Mouse (Mus musculus) kidney, postnatal 25 days (tissue): Measurements from ENCODE around the gene Dgkg.
A peak's percentile ranks its signal among the peaks of the same experiment; 100 is the strongest.

Experiments used
- DNase-seq, 2 experiments: peaks; one replicate each; pipeline ENCODE4 v3.0.0; 2021; ENCODE audit warnings: mixed read lengths in 2 of 2

Dgkg gene

GRCm38 (mm10) chr16:22542691-22543141 lies 114.3 kb downstream of the Dgkg start:
- DNase-seq: peak in 1 of 2 experiments; percentile 25

GRCm38 (mm10) chr16:22539275-22539674 lies 117.7 kb downstream of the Dgkg start:
- DNase-seq: peak in 1 of 2 experiments; percentile 1

GRCm38 (mm10) chr16:22536581-22537160 lies 120.3 kb downstream of the Dgkg start:
- DNase-seq: no peak

GRCm38 (mm10) chr16:22533087-22533486 lies 123.9 kb downstream of the Dgkg start:
- DNase-seq: no peak

DNA sequence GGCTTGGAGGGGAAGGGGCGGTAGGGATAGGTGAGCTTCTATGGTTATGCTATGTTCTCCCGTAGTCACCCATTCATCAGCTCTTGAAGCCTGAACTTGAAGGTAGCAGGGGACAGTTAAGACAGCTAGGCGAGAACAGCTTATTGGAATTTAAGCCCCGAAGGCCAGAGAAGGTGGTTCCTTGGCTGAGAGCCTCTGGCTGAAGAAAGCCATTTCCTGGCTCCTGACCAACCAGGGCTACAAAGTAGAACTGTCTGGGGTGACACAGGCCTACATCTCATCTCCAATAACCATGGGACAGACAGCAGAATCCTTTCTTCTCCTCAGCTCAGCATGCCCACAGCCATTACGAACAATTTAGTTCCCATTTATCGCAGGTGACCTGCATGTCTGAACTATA lies 125.2 kb downstream of the Dgkg start:
- peak; percentile 33 to 49 for DNase-seq

DNA sequence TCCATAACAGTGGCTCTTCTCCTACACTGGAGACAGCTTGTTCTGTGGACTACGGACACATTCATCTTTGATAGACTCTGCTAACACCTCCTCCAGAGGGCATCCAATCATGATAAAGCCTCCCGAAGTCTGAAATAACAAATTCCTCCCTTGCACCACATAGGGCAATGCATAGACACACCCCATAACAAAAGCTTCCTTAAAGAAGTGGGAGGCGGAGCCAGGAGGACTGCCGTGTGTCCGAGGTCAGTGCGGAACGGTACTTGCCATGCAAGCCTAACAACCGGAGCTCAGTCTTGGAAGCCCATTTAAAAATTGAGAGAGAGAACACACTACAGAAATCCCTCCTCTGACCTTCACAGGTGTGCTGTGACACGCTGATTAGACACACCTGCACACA lies 126.0 kb downstream of the Dgkg start:
- no peak for DNase-seq

DNA sequence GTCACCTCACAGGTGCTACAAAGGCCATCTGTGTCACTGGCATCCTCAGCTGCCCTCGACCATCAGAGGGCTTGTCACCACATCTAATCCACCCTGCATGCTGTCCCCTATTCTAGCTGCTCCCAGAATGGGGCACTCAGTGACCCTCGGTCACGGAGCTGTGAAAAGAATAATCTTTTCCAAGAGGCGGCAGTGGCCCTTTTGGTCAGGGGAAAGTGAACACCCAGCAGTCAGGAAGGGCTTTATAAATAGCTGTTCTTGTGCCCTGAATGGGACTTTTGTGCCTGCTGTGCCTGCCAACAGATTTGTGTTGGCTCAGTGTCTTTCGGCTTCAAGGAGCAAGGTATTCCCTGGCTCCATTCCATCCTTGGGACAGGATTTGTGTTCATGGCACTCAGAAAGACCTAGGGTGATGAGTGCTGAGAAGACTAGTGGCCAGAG lies 129.5 kb downstream of the Dgkg start:
- peak; percentile 21 to 49 for DNase-seq

DNA sequence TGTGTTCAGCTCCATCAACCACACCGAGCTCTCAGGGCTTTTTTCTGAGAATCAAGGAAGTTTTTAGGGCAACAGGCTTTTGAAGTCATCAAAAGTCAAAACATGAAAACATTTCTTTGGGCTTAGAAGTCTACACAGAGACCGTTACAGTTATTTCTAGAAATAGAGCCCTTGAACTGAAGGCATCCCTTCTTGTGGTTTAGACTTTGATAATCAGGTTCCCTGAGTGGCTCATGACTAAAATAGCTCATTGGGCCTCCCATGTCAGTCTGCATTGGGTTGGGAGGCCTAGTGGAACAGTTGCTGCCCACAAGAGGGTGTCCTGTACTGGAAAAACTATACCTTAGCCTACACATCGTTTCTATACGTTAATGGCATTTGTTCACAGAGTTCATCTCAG lies 130.6 kb downstream of the Dgkg start:
- no peak for DNase-seq

- peak; percentile 69 to 82 for DNase-seq
Observed at GRCm38 (mm10) chr16:22517431-22518384, 139.3 kb downstream of the Dgkg start.

DNA sequence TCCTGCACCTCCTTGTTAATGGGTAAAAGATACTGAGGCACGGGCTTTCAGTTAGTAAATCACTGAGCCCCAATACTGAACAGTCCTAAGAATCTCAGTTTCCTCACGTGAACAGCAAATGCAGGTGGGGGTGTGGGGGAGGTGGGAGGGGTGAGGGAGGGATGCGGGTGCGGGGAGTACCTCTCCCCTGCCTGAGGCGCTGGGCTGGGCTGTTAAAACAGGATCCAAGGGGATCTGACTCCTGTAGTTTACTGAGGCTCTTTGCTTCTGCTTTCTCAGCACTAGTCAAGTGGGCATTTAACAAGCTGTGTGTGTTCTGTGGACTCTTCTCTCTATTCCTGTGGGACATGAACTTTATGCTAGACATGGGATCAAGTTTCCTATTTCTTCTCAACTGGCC lies 141.5 kb downstream of the Dgkg start:
- DNase-seq: no peak

GRCm38 (mm10) chr16:22510861-22511637 lies 146.0 kb downstream of the Dgkg start:
- no peak for DNase-seq

- DNase-seq: no peak
Observed at GRCm38 (mm10) chr16:22508936-22509563, 148.0 kb downstream of the Dgkg start.

- no peak for DNase-seq
Observed at GRCm38 (mm10) chr16:22505656-22506055, 151.4 kb downstream of the Dgkg start.

GRCm38 (mm10) chr16:22504851-22505250 lies 152.2 kb downstream of the Dgkg start:
- DNase-seq: peak; percentile 46 to 69

DNA sequence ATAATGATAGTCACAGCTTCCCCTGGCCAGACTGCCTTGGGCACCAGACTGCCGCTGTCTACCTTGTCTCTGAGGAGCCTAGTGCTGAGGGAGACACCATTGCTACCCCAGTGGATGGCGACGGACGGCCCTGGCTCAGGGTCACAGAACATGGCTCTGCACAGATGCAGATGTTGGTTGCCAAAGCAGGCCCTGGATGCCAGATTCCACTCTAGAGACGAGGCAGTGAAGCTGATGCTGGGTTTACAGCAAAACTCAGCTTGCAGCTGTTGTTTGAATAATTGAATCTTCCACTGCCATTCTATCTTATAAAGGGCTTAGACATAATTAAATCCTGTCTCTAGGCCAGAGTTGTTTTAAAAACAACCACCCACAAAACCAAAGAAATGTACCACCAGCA lies 153.0 kb downstream of the Dgkg start:
- no peak for DNase-seq

GRCm38 (mm10) chr16:22503467-22503866 lies 153.6 kb downstream of the Dgkg start:
- no peak for DNase-seq

DNA sequence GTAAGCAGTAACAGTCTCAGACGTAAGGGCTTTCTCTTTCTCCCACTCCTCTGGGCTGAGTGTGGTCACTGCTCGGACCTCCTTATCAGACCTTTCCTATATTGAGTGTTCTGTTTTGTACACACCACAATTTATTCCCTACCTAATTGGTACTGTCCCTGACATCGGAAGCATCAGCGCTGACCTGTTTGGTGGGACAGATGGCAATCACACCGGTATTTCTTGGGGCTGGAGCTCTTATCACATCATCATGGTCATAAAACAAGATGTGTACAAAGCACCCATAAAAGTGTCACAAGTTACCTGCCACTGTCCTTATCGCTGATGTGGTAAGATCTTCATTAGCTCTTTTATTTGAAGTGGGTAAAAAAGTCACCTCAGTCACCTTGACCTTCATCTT lies 155.2 kb downstream of the Dgkg start:
- no peak for DNase-seq

- DNase-seq: no peak
Observed at GRCm38 (mm10) chr16:22500561-22500960, 156.5 kb downstream of the Dgkg start.

DNA sequence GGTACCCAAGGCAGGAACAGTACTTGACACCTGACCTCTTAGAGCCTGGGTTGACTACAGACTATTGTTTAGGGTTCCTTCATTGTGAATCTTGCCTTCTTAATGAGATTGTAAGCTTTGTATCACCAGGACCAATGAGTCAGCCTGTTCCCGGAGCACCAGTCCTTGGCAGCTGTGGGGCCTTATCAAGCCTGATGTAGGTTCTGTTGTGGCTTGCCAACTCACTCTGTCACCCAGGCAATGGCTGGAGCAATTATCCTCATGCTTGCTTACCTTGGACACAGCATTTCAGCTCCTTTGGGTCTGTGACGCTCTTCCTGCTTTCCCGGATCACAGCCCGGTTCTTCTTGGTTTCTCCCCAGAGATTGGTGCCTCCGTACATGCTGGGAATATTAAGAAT lies 157.1 kb downstream of the Dgkg start:
- DNase-seq: no peak

DNA sequence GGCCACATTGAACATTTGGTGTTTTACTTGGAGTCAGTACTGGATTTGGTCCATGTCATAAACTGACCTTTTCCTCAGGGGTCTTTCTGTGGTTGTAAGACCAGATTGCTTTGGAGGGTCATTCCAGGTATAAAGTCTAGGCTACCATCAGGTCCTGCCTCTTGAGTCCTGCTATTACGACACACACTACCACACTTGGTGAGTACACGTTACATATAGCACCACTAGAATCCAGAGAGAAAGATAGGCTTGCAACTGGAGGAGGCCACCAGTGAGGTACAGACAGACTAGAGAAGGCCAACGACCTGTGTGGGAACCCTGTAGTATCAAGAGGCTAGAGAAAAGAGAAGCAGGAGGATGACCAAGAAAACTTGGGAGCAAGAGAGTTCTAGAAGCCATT lies 157.6 kb downstream of the Dgkg start:
- no peak for DNase-seq

- no peak for DNase-seq
Observed at GRCm38 (mm10) chr16:22497976-22498375, 159.0 kb downstream of the Dgkg start.

DNA sequence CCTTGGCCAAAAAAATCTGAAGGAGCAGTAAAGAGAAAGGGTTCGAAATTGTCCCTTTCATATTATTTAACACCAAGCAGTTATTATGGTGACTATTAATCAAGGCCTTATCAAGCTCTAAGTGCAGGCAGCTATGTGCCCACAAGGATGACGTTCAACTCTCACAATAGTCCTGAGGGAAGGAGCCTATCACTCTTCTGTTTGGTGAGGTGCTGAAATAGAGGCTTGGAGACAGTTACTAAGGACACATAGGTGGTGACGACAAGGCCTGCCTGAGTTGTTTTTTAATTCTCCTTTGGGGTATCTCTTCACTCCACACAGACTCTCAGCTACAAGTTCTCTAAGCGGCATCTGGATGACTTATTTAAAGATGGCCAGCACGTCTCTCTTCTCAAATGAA lies 161.8 kb downstream of the Dgkg start:
- no peak for DNase-seq

GRCm38 (mm10) chr16:22494815-22495214 lies 162.2 kb downstream of the Dgkg start:
- no peak for DNase-seq
